Mouse (Mus musculus) heart, adult 10 weeks (tissue): ENCODE results near the gene Flot1. TPM values are rescaled to one million over a fixed set of nuclear protein-coding genes. Genes with fewer than 3 reads are reported as not detected.

Source experiments
- polyA plus RNA-seq: library from polyadenylated mRNA; stranded (reverse); fragments of 350-450 nt; fragmentation: Illumina TruSeq; extraction: RNeasy Lipid Tissue Mini Kit (QIAGEN cat#74804); gene quantifications from one replicate; pipeline ENCODE4 v1.2.3, GENCODE M21; 2014; ENCODE audit warnings: low read depth, low replicate concordance

Gene Flot1
- polyA plus RNA-seq: 165 TPM

DNA sequence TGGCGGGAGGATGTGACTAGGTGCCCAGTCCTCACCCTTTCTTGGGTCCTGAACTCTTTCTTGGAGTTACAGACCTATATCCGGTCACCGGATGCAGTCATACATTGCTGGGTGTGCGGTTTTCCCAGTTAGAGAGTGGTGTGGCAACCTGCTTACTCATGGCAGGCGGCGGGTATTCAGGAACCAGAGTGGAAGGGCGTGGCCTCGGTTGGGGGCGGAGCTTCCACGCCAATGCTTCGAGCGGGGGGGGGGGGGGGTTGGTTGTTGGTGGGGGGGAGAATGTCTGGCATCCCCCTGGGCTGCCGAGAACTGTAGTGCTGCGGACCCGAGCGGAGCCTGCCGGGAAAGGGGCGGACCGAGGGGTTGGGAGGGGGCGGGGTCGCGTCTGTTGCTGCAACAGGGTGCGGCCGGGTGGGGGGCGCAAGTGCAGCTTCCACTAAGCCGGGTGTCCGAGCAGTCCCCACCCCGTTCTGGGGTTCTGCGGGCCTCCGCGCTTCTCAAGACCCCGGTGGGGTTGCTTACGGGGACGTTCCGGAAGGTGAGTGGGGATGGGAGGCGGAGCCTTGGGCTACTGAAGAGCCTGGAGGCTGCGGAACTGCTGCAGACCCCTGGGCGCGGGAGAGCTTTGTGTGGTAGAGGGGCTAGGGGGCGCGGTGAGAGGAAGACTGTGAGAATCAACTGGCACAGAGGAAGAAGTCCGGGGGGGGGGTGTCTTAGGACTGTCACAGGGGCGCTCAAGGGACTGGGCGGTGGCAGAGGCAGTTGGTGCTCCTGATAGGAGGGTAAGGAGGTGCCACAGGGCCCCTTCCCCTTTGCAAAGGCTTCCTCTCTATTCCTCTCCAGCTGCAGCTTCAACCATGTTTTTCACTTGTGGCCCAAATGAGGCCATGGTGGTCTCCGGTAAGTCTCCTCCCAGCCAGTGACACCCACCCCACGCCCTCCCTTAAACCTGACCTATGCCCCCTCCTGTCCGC lies at the start of gene Flot1:
TSS of gene Flot1 (plus strand) at position 267 of the 974 bp plus-strand sequence.

DNA sequence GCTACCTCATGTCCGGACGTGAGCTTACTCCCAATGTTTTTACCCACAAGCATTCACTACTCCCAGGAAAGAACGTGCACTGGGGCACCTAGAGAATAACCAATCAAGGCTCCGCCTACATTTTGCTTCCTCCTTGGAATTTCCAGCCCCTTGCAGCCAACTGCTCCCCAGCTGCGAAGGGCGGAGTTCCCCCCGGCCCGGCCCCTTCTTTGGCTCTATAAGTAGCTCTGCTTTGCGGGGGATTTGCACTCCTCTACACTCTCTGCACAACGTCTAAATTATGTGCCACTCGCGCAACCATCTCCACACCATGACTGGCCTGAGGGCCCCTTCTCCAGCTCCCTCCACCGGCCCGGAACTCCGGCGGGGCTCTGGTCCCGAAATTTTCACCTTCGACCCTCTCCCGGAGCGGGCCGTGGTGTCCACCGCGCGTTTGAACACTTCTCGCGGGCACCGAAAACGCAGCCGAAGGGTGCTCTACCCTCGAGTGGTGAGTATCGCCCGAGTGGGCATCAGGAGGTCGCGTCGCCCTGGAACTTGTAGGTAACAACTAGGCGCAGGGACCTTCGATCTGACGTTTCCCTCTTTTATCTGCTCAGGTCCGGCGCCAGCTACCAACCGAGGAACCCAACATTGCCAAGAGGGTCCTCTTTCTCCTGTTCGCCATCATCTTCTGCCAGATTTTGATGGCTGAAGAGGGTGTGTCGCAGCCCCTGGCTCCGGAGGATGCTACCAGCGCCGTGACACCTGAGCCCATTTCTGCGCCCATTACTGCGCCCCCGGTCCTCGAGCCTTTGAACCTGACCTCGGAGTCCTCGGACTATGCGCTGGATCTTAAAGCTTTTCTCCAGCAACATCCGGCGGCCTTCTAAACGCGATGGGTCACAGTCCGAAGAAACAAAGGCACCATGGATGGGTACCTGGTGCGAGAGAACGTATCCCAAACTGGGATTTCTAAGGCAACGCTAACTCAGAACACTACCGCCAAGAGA lies 1.3 kb upstream of the Flot1 start, which contains the start of gene Ier3:
TSS of gene Ier3 (plus strand) at position 246 of the 992 bp plus-strand sequence.

DNA sequence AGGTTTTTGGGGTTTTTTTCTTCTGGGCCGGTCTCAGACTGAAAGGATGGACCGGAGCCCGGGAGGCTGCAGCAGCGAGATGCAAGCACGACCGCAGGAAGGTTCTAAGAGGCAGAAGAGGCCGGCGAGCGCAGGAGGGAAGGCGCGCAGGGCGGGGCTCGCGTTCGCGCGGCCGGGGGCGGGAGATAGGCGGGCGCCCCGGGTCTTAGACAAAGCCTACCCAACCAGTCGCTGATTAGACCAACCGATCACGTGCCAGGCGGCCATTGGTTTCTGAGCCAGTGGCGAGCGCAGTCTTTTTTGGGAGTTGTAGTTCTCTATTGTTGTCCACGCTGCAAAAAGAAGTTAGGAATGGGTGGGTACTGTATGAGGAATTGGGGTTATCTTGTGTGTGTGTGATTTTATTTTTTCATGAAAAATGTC lies 15.1 kb downstream of the Flot1 start, which contains the start of gene Tubb5:
TSS of gene Tubb5 (minus strand) at position 185 of the 423 bp plus-strand sequence.

DNA sequence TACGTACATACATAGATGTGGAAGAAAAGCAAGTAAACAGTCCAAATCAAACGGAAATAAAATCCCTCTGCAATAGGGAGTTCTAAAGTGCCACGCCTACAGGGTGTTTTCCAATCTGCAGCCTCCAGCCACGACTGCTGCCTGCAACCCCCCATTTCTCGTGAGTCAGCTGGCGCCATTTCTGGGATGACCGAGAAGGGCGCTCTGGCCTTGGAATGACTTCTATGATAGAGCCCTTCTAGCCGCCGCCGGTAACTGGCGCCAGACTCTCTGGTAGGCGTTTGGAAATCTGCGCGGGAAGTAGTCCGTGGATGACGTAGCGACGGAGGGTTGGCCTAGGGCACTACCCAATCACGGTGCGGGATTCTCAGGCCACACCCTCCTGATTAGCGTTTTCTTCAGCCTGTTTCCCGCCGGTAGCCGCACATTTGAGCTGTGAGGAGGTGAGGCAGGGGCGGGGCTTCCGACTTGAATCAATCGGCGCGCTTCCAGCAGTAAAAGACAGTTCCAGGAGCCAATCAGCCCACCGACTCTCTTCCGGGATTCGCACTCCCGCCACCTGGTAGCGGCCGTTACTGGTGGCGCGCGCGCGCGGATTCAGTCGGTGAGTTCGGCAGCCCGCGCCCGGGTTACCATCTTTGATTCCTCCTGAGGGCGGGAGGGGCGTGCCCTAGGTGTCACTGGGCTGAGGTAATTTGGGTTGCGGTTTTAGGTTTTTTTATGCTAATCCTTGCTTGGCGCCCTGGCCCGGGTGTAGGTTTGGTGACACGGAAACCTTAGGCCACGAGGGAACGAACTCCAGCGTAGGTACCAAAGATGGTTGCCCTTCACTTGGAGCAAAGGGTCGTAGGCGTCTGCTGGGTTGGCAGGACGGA lies 18.3 kb downstream of the Flot1 start, which contains the start of gene Mdc1:
TSS of gene Mdc1 (plus strand) at position 440 of the 875 bp plus-strand sequence.

DNA sequence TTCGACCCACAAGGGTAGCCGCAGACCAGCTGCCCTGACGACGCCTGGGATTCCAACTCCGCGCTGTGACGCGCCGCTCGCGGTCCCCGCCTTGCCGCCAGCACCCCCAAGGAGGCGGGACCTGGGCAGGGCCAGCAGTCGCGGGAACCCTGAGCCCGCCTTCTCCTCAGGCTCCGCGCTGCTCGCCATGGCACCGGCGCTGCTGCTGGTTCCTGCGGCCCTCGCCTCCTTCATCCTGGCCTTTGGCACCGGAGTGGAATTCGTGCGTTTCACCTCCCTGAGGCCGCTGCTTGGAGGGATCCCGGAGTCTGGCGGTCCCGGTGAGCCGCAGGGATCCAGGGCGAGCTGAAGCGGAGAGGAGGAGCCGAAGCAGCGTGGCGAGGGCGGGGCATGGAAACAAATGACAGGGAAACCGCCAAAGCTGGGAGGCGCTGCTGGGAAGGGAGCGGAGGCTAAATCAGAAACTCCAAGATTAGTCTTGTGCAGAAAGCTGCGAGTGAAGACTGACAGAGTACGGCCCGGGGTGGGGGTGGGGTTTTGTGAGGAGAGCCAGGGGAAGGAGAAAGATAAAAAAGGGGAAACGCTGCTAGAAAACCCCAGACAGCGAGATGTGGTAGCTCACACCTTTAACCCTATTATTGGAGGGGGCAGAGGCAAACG lies 38.3 kb downstream of the Flot1 start, which contains the start of gene Nrm:
TSS of gene Nrm (plus strand) at position 121 of the 660 bp plus-strand sequence.

DNA sequence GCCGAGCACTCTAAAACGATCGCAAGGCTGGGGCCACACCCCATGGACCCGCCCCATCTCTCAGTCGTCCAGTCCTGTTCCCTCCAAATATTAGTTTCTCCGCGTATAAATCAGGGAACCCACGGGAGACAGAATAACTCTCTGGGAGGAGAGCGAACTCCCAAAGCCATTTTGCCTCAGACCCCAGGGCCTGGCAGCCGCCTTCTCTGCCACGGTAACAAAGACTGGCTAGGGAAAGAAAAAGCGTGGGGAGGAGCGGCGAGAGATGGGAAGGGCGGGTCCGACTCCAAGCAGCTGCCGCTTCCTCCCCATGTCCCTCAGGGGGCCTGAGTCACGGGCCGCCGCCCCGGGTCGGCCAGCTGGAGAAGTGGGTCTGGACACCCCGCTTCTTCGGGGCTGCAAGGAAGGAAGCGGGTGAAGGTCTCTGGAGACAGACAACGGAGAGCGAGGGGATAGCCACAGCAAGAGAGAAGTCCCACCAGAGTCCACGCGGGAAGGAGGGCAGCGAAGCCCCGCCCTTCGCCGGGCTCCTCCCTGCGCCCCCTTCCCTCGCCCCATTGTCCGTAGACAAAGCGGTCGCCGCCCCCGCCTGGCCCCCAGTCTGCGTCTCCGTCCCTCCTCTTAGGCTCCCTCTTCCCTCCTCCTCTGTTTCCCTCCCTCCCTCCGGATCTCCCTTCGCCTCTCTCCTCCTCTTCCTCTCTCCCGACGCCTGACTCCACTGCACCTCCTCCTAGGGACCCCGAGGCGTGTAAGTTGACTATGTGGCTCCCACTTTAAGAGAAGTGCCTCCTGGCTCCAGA lies 42.7 kb downstream of the Flot1 start, which contains the start of gene Ppp1r18:
TSS of gene Ppp1r18 (plus strand) at position 113 of the 800 bp plus-strand sequence.

DNA sequence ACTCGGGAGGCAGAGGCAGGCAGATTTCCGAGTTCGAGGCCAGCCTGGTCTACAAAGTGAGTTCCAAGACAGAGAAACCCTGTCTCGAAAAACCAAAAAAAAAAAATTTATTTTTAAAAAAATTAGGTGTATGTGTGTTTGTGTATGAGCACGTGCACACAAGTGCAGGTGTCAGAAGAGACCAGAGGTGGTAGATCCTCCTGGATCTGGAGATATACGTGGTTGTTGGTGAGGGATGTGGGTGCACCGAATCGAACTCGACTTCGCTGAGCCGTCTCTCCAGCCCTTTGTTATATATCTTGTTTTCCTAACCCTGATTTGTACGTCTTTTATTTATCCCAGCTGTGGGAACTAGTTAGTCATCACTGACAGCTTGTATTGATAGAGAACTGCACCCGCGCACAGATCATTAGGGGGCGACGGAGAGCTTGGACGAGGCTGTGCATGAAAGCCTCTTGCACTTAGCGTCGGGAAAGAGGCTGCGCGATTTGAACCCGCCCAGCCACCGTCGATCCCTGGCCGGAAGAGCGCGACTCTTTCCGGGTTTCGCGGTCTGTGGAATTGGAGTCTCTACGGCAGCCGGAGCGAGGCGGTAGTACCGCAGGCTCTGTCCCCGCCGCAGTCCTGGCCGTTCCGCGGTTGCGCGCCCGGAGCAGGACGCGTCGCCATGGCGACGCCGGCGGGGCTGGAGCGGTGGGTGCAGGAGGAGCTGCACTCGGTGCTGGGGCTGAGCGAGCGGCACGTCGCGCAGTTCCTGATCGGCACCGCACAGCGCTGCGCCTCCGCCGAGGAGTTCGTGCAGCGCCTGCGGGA lies 56.4 kb downstream of the Flot1 start, which contains the start of gene Dhx16:
TSS of gene Dhx16 (plus strand) at position 575 of the 813 bp plus-strand sequence.

Other genes with a start within 250 kb of the Flot1 start
- not detected for gene Sfta2, start 221.7 kb upstream of the Flot1 start, polyA plus RNA-seq
- not detected for gene Gm9573, start 196.6 kb upstream of the Flot1 start, polyA plus RNA-seq
- gene Mucl3, start 179.5 kb upstream of the Flot1 start, polyA plus RNA-seq: not detected
- gene Vars2, start 155.6 kb upstream of the Flot1 start, polyA plus RNA-seq: 18.8 TPM
- gene Gtf2h4, start 149.5 kb upstream of the Flot1 start, polyA plus RNA-seq: 17.7 TPM
- 21.4 TPM for gene Ddr1, start 118.6 kb upstream of the Flot1 start, polyA plus RNA-seq
- 49.8 TPM for gene Ier3, start 1.5 kb upstream of the Flot1 start, polyA plus RNA-seq
- 61.0 TPM for gene Tubb5, start 15.1 kb downstream of the Flot1 start, polyA plus RNA-seq
- 11.2 TPM for gene Mdc1, start 18.3 kb downstream of the Flot1 start, polyA plus RNA-seq
- gene Nrm, start 38.1 kb downstream of the Flot1 start, polyA plus RNA-seq: 2.1 TPM
- 15.0 TPM for gene Ppp1r18, start 42.4 kb downstream of the Flot1 start, polyA plus RNA-seq
- gene Dhx16, start 56.6 kb downstream of the Flot1 start, polyA plus RNA-seq: 35.4 TPM
- 140 TPM for gene 2310061I04Rik, start 74.2 kb downstream of the Flot1 start, polyA plus RNA-seq
- 9.7 TPM for gene Atat1, start 86.8 kb downstream of the Flot1 start, polyA plus RNA-seq
- gene Mrps18b, start 93.2 kb downstream of the Flot1 start, polyA plus RNA-seq: 69.9 TPM
- 16.9 TPM for gene Ppp1r10, start 93.2 kb downstream of the Flot1 start, polyA plus RNA-seq
- 71.8 TPM for gene Abcf1, start 146.5 kb downstream of the Flot1 start, polyA plus RNA-seq
- 26.8 TPM for gene Gnl1, start 156.6 kb downstream of the Flot1 start, polyA plus RNA-seq
- 5.0 TPM for gene Prr3, start 157.0 kb downstream of the Flot1 start, polyA plus RNA-seq
- 7.0 TPM for gene H2-T24, start 197.3 kb downstream of the Flot1 start, polyA plus RNA-seq
- gene H2-T23, start 209.6 kb downstream of the Flot1 start, polyA plus RNA-seq: 36.4 TPM
- 22.8 TPM for gene H2-T22, start 219.5 kb downstream of the Flot1 start, polyA plus RNA-seq
- not detected for gene Gm6034, start 219.7 kb downstream of the Flot1 start, polyA plus RNA-seq
- not detected for gene Gm11127, start 235.1 kb downstream of the Flot1 start, polyA plus RNA-seq